Mouse (Mus musculus) kidney, adult 2 months (tissue): ENCODE measurements at regions not wholly inside any gene's neighbourhood (a gene's known extent, or its start where the extent isn't known, plus 50 kb on each side); places are given as distances from the start of the nearest gene placed in this dataset.

Experiments
- CTCF ChIP-seq: fragments of 200-500 bp; conservative IDR thresholded peaks from 2 replicates; pipeline ENCODE4 v1.5.1; 2011; ENCODE audit warnings: low read depth, mild to moderate bottlenecking, control low read depth, low read length, moderate library complexity, mixed read lengths; ENCODE audit not compliant: insufficient read depth, insufficient read length
- POLR2A ChIP-seq: fragments of 200-500 bp; IDR thresholded peaks from one replicate; pipeline ENCODE4 v1.6.1; 2011; ENCODE audit warnings: low read depth, low read length, control low read depth

DNA sequence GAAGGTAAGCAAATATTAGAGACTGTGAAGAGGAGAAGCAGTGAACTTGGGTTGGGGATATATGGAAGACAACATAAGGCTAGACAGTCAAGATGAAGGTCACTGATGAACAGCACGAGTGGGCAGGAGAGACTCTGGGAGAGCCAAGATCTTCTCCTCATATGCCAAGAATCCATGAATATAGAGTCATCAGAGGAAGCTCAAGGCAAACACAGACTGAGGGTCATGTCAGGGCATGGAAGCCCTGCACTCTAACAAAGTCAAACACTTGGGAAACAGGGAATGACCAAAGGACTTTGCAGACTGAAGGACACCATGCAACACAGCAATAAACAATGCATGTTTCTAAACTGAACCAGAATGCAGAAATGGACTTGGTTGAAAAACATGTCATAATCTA is 351.4 kb downstream of the Hs3st3b1 start:
- TF ChIP-seq POLR2A (no peak), CTCF (no peak)
